Mouse (Mus musculus) erythroid progenitor cell, adult 5-6 weeks (primary cell): ENCODE results near the gene 6430628N08Rik. TPM values are rescaled to one million over a fixed set of nuclear protein-coding genes. Genes with fewer than 3 reads are reported as not detected.

Source experiments
- ATAC-seq: replicated peaks from 2 replicates; pipeline ENCODE4 v1.8.0; 2016; ENCODE audit warnings: moderate number of reproducible peaks, mild to moderate bottlenecking, moderate TSS enrichment, inconsistent platforms; ENCODE audit not compliant: poor library complexity, low FRiP score, severe bottlenecking
- total RNA-seq, 2 experiments: library from RNA; stranded (forward) in 1 of 2; stranded (reverse) in 1 of 2; fragments of 150-400 nt in 1 of 2; fragments of 186-747, 209-891 nt in 1 of 2; gene quantifications; 2 replicates each; pipeline versions ENCODE4 v1.2.3 to v1.2.4; 2015 to 2017; ENCODE audit warnings: low replicate concordance in 2 of 2

Gene 6430628N08Rik
- total RNA-seq, 2 experiments from 2014 or later, result not detected

DNA sequence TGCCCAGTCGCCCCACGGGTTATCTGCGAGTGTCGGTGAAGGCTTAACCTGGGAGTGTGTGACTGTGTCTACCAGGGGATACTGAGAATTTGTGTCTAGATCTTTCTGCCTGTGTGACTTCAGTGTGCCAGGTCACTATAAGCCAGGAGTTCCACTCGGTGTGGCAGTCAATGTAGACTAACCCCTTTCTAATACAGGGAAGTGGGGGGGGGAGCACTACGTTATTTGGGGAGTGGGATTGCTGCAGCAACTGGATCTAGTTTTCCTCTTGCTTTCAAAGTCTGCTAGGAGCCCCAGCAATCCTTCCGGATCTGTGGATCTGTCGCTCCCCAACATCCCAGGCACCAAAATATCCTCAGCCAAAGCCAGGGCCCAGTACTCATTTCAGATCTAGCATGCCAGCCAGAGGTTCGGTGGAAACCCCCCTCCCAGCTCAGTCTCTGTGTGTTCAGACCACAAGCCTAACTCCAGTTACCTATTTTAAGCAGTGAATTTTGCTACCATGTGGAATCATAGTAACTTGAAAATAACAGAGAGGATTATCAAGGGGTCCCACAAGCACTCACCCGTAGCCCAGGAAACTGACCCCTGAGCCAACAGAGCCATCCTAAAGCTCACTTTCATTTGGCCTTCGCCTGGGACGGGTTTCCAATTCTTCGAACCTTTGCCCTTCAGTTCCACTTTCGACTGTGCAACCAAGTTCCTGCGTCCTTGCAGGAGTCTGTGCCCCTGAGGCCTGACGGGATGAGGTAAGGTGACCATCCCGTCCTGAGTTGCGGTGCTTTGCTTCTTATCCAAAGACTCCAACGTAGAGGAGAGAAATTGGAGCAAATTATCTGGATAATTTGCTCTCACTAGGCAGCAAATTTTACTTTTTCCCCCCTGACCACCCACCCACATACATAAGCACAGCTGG, 46.9 kb downstream of the 6430628N08Rik start:
- no peak for ATAC-seq

DNA sequence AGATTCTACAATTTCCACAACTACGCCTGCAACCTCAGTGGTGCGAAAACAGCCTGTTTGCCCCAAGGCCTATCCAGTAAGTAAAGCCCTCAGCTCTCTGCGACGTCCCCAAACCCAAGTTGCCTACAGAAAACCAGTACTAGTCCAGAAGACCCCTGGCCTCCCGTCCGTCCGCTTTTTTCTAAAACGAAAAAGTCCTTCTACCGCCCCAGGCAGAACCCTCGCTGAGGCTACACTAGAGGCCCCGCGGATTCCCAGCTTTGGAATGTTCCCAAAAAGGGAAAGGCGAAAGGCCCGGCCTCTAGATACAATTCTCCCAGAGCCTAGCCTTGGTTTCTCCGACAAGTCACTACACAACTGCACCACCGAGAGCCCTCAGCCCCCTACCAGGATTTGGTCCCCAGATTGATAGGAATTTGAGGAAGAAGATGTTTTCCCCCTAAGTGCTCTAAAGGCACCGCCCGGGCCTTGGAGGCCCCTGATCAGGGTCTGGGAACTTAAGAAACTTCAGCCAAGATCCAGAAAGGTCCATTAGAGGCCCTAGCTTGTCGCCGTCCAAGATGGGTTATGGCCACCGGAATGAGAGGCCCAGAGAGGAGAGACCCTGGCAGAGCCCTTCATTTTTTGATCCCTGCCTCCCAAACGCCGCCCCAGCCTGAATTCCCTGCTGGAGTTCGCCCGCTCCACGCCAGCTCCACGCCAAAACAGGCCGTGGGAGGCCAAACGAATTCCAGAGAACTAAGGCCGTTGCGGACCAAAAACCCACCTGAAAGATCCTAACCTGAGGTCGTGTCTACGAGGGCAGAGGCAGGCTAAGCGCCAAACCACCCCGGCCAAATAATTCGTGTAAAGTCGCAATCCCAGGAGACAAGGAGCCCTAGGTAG, 48.1 kb downstream of the 6430628N08Rik start:
- no peak for ATAC-seq

DNA sequence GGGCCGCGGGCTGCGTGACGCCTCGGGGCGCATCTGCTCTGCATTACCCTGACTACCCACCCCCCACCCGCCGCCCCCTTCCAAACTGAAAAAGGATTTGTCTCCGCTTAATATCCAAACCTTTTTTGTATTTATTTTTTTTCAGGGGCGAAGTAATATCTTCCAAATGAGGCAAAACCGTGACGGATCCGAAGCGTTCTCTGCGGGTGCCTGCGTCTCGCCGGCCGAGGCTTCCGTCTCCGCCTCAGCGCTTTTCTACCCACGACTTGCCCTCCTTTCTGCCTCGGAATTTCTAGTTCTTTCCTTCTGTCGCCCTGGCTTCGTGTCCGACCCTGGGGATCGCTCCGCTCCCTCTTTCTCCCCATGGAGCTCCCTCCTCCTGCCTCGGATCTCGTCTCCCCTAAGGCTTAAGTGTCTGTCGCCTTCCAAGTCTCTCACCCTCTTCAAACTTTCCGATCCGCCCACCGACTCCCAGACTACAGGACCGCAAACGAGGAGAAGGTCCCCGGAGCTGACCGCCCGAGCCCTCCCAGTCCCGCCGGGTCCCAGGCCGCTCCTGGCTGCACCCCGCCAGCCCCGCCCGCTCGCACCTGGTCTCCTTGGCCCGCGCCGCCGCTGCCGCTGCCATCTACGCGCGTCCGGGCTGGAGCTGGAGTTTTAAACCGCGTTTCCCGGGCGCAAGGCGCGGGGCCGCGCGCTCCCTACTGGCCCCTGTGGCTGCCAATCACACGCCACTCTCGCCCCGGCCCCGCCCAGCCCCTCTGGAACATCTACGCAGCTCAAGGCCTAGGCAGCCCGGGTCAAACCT, 49.0 kb downstream of the 6430628N08Rik start, which contains the start of gene Dmbx1:
Dmbx1 (minus strand) TSS at position 632 of the 808 bp plus-strand sequence.
- no peak for ATAC-seq

DNA sequence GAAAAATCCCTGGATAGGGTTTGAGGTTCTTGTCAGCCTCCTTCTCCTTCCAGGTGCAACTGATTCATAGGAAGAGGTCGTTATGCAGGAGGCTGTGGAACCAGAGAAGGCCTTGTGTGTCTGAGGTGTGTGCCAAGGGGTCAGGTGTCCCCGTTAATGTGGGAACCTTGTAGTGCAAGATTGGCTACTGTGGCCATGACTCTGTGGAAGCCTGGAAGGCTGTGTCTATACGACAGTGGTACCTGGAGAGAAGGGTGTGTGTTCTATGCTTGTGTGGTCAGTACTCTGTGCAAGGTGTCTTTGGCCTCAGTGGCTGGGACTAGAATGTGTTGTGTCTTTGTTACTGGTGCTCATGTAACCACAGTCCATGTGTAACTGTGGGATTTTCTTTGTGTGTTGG, 50.2 kb downstream of the 6430628N08Rik start:
- no peak for ATAC-seq

DNA sequence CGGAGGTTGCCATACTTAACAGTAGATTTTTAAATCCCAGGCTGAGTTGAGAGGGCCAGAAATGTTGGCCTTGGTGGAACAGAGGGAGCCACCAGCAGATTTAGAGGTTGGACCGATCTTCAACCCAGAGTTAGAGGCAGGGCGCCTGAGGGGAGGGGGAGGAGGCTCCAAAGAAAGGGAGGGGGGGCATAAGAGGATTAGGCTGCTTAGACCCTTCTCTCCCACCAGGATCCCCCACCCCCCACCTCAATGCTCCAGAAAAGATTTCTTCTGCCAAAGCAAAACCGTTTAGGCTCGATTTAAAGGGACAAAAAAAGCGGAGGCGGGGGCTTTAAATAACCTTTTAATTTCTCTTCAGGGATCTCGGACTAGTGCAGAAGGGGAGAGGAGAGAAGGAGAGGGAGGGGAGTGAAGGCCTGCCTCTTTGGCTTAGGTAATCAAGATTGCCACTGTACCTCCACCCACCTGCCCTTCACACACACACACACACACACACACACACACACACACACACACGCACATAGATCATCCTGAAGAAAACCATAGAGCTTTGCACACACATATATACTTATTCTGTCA, 50.9 kb downstream of the 6430628N08Rik start:
- no peak for ATAC-seq

DNA sequence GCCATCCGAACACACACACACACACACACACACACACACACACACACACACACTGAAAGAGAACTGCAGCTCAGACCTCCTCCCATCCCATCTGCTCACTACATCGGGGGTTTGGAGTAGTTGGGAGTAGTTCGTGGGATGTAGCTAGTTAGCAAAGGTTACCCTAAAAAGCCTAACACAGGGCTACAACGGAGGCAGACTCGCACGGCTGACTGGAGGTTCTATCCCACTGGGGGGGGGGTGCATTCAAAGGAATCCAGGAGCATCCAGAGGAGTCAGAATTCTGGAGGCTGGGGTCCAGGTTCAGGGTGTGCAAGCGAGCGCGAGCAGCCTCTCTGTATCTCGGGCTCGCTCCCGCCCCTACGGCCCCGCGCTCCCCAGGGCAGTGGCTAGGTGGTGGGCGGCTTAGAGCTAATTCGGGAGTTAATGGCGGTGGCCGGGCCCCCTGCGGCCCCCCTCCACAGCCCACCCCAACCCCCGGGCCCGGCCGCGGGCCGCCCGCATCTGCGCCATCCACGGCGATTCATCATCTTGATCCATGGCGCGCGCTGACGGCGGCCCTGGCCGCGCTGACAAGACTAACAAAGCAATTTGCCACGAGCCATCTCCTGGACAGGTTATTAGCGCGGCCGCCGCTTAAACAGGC, 53.3 kb downstream of the 6430628N08Rik start:
- ATAC-seq, result no peak

Other genes with a start within 250 kb of the 6430628N08Rik start
- not detected in 2 replicates for gene Cyp4b1, start 242.9 kb upstream of the 6430628N08Rik start, total RNA-seq (2015; ENCODE audit: low replicate concordance)
- gene Cyp4b1, start 242.9 kb upstream of the 6430628N08Rik start, total RNA-seq (2017; ENCODE audit: low replicate concordance), result not detected in 2 replicates
- 48.6 and 49.7 TPM in 2 replicates for gene Efcab14, start 152.9 kb upstream of the 6430628N08Rik start, total RNA-seq (2015; ENCODE audit: low replicate concordance)
- gene Efcab14, start 152.9 kb upstream of the 6430628N08Rik start, total RNA-seq (2017; ENCODE audit: low replicate concordance), result 30.9 and 37.1 TPM in 2 replicates
- gene Tex38, start 109.6 kb upstream of the 6430628N08Rik start, total RNA-seq (2015; ENCODE audit: low replicate concordance), result not detected in 2 replicates
- gene Tex38, start 109.6 kb upstream of the 6430628N08Rik start, total RNA-seq (2017; ENCODE audit: low replicate concordance), result not detected in 2 replicates
- gene Atpaf1, start 105.9 kb upstream of the 6430628N08Rik start, total RNA-seq (2015; ENCODE audit: low replicate concordance), result 4.2 and 5.8 TPM in 2 replicates
- 8.1 and 14.3 TPM in 2 replicates for gene Atpaf1, start 105.9 kb upstream of the 6430628N08Rik start, total RNA-seq (2017; ENCODE audit: low replicate concordance)
- 6.7 and 26.3 TPM in 2 replicates for gene Mob3c, start 62.6 kb upstream of the 6430628N08Rik start, total RNA-seq (2015; ENCODE audit: low replicate concordance)
- gene Mob3c, start 62.6 kb upstream of the 6430628N08Rik start, total RNA-seq (2017; ENCODE audit: low replicate concordance), result 1.4 and 9.2 TPM in 2 replicates
- gene Mknk1, start 51.5 kb upstream of the 6430628N08Rik start, total RNA-seq (2015; ENCODE audit: low replicate concordance), result 82.9 and 104 TPM in 2 replicates
- 116 and 146 TPM in 2 replicates for gene Mknk1, start 51.5 kb upstream of the 6430628N08Rik start, total RNA-seq (2017; ENCODE audit: low replicate concordance)
- not detected in 2 replicates for gene Kncn, start 6.3 kb upstream of the 6430628N08Rik start, total RNA-seq (2015; ENCODE audit: low replicate concordance)
- gene Kncn, start 6.3 kb upstream of the 6430628N08Rik start, total RNA-seq (2017; ENCODE audit: low replicate concordance), result not detected in 2 replicates
- gene Dmbx1, start 49.3 kb downstream of the 6430628N08Rik start, total RNA-seq (2015; ENCODE audit: low replicate concordance), result not detected in 2 replicates
- not detected in 2 replicates for gene Dmbx1, start 49.3 kb downstream of the 6430628N08Rik start, total RNA-seq (2017; ENCODE audit: low replicate concordance)
- 0.84 TPM in 1 of 2 replicates, not detected in the other for gene Faah, start 127.3 kb downstream of the 6430628N08Rik start, total RNA-seq (2015; ENCODE audit: low replicate concordance)
- 0.64 TPM in 1 of 2 replicates, not detected in the other for gene Faah, start 127.3 kb downstream of the 6430628N08Rik start, total RNA-seq (2017; ENCODE audit: low replicate concordance)
- 0.84 and 3.6 TPM in 2 replicates for gene Nsun4, start 163.2 kb downstream of the 6430628N08Rik start, total RNA-seq (2015; ENCODE audit: low replicate concordance)
- gene Nsun4, start 163.2 kb downstream of the 6430628N08Rik start, total RNA-seq (2017; ENCODE audit: low replicate concordance), result 1.4 and 2.1 TPM in 2 replicates
- gene Uqcrh, start 184.4 kb downstream of the 6430628N08Rik start, total RNA-seq (2015; ENCODE audit: low replicate concordance), result 302 and 380 TPM in 2 replicates
- 113 and 237 TPM in 2 replicates for gene Uqcrh, start 184.4 kb downstream of the 6430628N08Rik start, total RNA-seq (2017; ENCODE audit: low replicate concordance)
- gene Lrrc41, start 184.6 kb downstream of the 6430628N08Rik start, total RNA-seq (2015; ENCODE audit: low replicate concordance), result 8.3 and 9.2 TPM in 2 replicates
- gene Lrrc41, start 184.6 kb downstream of the 6430628N08Rik start, total RNA-seq (2017; ENCODE audit: low replicate concordance), result 5.4 and 11.9 TPM in 2 replicates
- 40.2 and 41.8 TPM in 2 replicates for gene Rad54l, start 233.0 kb downstream of the 6430628N08Rik start, total RNA-seq (2015; ENCODE audit: low replicate concordance)
- 25.8 and 51.3 TPM in 2 replicates for gene Rad54l, start 233.0 kb downstream of the 6430628N08Rik start, total RNA-seq (2017; ENCODE audit: low replicate concordance)
- gene Pomgnt1, start 233.2 kb downstream of the 6430628N08Rik start, total RNA-seq (2015; ENCODE audit: low replicate concordance), result 1.4 TPM in 1 of 2 replicates, not detected in the other
- gene Pomgnt1, start 233.2 kb downstream of the 6430628N08Rik start, total RNA-seq (2017; ENCODE audit: low replicate concordance), result 1.0 and 2.6 TPM in 2 replicates